Mouse (Mus musculus) spleen, adult 10 weeks (tissue): ENCODE data around the gene Cmya5. TPM values are rescaled to one million over a fixed set of nuclear protein-coding genes. Genes with fewer than 3 reads are reported as not detected.

ENCODE experiments used
- polyA plus RNA-seq: library from polyadenylated mRNA; stranded (reverse); fragments of 350-450 nt; fragmentation: Illumina TruSeq; extraction: RNeasy Lipid Tissue Mini Kit (QIAGEN cat#74804); gene quantifications from one replicate; pipeline ENCODE4 v1.2.3, GENCODE M21; 2015; ENCODE audit warnings: low replicate concordance; ENCODE audit not compliant: insufficient read depth

Gene Cmya5
- polyA plus RNA-seq, result 0.58 TPM

DNA sequence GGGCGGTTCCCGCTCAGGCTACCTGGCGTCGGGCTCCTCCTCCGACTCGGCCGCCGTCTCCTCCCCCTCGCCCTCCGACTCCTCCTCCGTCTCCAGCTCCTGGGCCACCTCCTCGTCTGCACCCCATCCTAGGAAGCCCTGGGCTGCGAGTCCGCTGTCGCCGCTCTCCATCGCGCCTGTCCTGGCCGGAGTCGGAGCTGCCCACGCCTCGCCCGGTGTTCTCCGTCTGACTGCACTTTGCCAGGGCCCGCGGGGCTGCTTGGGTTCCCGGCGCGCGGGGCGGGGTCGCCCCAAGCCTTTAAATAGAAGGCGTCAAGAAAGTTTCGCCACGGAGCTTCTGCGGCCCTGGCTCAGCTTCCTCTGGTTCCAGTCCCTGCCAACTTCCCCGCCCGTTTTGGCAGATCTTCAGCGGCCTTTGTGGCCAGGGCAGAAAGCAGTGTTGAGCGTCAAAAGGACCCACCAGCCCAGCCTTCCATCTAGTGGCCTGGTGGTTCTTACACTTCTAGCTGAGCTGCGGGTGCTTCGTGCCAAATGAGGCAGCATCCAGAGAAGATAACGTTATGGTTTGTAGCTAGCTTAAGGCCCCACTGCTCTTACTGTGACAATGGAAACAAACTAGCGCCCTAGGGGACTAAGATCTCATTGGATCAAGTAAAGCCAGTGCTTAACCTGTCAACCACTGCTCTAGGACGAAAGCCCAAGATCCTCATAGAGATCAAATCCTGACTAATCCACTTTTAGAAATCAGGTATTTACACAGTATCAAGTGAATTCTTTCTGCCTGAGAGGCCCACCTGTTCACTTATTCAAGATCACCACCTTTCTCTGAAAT is at the start of gene Cmya5:
Gene Cmya5 (minus strand): TSS at position 389 of the 832 bp plus-strand sequence.

DNA sequence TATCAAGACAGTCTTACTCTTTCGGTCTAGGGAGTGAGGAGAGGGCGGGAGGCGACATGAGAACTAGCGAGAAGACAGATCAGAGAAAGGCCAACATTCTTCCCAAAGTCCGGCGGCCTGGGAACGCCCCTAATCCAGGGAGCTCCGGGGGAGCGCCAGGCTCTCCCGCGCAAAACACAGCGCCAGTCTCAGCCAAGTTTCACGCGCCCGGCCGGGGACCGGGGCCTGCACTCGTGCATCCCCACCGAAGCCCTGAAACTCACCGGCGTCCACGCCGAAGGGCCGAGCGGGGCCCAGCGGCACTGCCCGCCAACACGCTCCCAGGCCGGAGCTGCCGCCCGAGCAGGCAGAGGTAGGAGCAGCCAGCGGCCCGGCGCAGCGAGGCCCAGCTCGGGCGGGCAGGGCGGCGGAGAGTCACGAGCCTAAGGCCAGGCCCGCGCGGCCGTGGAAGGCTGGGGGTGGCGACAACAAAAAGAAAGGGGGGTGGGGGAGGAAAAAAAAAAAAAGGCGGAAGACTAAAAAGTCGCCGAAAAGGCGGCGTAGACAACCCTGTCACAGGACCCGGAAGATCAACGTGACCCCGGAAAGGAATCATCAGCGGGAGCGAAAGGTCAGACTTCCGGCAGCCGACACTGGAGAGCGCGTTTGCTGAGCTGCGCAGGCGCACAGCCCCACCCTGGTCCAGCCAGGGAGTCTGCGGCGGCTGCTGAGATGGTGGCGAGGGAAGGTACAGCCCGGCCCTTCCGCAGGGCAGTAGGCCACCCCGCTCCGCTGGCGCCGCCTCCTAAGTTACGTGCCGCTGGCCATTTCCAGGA is 47.5 kb upstream of the Cmya5 start, which contains the start of gene Tent2:
Gene Tent2 (minus strand): TSS at position 555 of the 815 bp plus-strand sequence.

Other genes starting within 250 kb of the Cmya5 start
- 112 TPM for gene Tent2, start 47.7 kb upstream of the Cmya5 start, polyA plus RNA-seq
- gene Homer1, start 154.9 kb upstream of the Cmya5 start, polyA plus RNA-seq, result 9.0 TPM